Mouse (Mus musculus): ENCODE measurements around the gene Urb2.

DNA sequence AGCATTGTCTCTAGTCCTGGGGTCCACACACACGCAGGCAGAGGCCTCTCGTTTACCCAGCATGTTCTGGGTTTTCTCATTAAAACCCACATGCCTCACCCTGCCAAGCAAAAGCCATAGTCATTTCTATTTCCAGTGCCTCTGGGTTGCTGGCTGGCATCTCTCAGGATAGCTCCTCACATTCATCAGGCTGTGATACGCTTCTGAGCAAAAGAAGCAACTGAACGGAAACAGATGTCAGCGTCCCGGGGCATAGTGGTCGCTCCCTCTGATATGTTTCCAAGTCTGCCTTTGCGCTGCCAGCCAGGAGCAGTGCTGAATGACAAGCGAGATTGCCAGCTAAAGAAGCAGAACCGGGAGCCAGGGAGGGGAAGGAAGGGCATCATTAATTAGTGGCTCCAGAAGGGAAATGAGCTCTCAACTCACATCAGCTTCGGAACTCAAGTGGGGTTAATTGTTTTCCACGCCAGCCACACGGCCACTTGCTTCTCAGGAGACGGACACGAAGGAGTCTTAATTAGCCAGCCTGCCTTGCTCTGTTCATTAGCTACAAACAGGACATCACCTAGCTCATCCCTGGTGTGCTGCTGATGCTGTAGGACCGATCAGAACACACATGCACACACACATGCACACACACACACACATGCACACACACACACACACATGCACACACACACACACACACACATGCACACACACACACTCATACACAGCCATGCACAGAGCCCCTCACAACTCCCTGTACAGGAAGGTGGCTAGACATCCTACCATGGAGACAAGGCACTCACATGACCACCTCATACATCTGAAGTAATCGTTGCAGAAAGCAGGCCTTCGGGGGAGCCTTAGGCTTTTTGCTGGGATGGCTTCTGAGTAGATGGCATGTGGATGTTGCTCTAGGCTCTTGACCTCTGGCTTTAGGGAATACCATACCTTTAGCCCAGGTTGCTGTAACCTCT is 49.3 kb downstream of the Urb2 start:
- TF ChIP-seq CTCF (IDR thresholded peaks at IDR 0.05; ENCODE audit: extremely low read depth, insufficient read depth, low read length) (no peak), POLR2A (IDR thresholded peaks at IDR 0.05; ENCODE audit: extremely low read depth, insufficient read depth, low read length) (no peak)
